Mouse (Mus musculus): ENCODE measurements around the gene Gm20604.

The Gm20604 gene

DNA sequence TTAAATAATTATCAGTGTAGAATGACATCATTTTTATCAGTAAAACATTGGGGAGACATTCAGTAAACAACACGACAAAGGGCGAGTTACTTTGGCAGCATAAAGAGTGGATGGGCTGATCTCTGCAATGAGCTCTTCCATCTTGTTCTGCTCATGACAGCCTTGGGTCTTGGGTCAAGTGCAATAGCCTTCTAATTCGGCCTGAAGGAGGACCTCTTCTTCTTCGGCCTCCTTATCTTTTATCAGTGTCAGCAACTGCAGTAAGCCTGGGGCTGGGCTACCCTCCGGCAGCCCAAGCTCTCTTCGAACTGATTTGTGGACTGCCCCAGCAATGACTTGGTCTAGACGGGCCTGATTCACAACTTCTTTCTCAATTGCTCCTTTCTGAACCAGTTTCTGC lies 16.4 kb downstream of the Gm20604 start:
- no peak for DNase-seq

DNA sequence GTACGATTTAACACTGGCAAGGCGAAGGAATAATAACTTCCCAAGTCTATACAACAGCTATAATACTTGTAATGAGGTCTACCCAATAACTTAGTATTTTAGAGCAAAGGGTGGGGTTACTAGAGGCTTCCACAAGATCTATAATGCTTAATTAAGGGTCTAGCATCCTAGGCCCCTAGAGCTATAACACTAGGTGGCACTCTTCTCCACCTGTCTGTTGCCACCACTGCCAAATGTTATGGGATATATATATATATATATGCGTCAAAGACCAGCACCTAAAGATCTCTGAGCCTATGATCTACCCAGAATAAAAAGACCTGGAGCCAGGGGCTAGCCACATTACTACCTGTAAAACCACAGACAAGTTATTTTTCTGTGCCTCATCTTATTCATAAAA lies 18.2 kb downstream of the Gm20604 start:
- DNase-seq: no peak

DNA sequence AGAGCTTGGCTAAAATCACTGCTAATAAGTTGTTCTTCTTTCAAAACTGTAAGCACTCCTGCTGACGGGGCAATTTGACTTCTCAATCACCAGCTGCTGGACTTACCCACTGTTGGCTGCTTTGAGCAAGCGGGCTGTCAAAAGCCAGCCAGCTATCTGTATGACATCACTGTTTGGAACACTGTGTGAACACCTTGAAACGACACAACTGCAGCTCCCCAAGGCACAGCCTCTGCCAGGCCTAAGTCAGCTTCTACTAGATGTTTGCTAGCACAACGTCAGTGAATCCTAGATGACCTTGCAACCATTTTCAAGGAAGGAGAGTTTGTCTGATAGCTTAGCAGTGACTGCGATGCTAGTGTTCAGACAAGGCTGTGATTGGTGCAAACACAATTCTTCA lies 19.4 kb downstream of the Gm20604 start:
- DNase-seq: no peak

DNA sequence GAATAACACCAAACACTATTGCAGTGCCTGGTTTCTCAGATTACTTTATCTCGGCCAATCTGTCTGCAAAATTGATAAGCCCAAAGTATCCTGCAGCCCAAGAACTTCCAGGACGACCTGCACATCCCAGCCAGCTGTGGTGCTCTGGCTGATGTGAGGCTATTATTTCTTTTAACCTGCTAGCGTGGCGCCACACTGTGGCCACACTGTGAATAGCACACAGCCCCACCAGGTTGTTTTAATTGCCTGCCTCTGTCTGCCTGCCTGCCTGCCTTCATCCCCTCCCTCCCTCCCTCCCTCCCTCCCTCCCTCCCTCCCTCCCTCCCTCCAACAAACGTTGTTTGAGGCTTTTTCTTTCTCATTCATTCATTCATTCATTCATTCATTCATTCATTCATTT lies 25.1 kb downstream of the Gm20604 start:
- no peak for DNase-seq

DNA sequence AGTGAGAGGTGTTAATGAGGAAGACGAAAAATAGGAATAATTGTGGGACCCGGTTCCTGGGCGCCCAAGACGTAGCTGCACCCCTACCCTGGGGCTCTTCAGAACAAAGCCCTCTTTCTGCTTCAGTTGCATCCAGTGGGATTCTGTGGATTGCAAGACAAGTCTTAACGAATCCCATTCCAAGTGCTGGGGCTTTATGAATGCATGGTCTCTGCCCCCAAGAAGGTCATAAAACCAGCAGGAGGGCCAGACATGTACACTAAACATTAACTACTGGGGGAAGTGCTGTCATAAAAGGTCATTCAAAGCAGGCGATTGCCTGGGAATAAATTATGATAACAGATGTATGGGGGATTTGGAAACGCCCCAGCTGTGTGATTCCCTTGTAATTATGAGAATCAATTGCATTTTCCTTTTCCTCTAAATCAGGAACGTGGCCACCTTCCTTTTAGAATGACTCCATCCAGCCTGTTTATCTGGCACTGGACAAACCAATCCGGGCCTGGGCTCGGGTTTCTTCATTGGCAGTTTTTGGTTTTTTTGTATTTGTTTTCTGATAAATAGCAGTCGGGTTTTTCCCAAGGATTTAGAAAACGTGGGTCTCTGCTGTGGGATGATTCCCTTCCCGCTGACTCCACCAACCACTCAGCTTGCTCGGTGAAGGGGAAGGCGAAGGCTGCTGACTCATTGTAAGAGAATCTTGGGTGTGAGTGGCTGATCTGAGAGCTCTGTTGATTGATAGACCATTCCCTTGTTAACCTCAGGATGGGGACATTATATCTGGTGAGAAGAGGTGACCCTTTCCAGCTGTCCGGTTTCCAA lies 27.5 kb downstream of the Gm20604 start:
- no peak for DNase-seq

DNA sequence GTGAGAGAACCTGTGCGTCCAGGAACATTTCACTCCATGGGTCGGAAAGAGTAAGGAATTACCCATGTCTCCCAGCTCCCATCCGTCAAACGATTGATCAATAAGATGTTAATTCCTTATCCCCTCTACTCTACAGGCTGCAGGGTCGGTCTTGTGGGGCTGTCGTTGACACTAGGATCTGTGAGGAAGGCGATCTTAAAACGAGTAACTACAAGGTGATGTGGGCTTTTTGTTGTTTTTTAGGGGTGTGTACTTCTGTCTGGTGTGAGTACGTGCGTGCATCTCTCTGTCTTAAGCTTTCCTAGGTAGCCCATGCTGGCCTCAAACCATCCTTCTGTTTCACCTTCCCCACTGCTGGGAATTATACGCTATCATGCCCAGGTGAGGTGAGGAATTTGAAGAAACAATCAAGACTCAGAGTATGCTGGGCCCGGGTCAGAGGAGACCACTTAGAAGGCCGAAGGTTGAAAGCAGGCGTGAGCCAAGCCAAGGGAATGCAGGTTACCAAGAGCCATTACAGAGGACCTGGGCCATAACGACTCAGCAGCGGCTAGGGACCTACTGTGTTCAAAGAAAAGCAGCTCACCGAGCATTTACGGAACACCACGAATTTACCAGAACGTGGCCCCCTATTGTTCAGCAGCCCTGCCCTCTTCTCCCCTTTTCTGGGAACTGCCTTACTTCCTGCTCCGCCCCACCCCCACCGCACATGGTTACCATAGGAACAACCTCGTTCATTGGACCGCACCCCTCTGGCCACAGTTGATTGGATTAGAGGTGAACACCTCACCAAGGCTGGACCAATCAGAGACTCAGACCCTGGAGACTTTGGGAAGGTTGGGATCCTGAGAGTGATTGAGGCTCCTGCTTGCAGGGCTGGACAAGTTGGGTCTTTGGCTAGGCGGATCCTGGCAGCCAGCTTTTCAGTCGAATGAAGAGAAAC lies 28.3 kb downstream of the Gm20604 start:
- DNase-seq: peak; percentile 68

DNA sequence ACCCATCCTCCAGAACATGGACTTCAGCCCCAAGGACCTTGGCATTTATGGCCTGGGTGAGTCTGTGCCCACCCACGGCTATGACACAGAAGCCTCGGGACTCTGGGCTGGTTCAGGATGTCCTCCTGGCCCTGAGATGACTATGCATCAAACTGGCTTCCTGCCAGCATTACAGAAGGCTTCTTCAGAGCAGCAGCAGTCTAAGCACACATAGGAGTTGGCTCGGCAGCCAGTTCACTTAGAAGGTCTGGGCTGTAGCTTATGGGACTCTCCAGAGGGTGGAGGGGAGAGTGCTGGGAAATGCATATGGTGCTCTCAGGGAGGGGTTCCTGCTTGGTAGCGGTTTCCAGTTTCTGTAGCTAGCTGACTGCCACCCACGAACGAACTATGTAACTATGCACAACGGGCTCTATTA lies 32.7 kb downstream of the Gm20604 start:
- no peak for DNase-seq

DNA sequence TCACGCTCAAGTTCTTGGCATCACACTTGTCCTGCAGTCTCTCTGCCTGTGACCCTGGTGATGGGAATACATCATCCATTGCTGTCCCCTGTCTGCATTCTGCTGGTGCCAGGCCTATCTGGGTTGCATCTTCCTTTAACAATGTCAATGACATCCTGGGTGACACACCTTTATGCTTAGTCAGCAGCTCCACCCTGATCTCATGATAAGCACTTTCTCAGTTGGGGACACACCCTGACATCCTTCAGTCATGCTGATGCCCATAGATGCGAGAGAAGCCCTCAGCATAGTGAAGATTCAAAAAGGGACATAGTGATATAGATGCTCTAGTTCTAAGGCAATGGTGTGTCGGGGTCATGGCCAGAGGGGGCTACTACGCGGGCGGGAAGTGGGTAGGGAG lies 33.3 kb downstream of the Gm20604 start:
- DNase-seq: no peak

DNA sequence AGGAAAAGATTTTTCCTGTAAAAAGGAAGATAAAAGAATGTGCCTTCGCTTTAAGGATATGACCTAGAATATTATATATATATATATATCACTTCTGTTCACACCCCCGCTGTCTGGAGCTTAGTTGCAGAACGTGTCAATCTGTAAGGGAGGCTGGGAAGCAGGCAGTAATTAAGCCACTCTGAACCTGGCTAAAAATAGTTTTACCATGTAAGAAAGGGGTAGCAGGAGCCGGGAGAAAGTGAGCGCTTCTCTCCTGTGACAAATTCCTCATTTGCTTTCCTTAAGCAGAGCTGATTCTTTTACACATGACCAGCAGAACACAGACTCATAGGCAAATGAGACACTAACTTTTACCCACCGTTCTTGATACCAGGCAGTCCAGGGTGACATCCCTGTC lies 34.6 kb downstream of the Gm20604 start:
- DNase-seq: no peak

DNA sequence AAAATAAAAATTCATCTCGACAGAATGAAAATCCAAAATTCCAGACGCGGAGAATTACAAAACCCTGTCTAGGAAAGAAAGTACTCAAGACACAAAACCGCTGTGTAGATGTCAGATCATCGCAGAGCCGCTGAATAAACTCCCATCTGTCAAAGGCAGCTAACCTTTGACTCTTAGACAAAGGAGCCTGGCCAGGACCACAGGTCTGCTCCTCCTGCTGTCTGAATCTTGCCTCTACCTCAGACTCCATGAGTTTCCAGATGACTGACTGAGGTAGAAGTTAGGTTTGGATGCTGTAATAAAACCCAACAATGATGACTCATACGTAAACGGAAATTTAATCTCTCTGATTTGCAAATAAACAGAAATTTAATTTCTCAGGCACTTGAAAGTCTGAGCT lies 35.5 kb downstream of the Gm20604 start:
- DNase-seq: no peak

DNA sequence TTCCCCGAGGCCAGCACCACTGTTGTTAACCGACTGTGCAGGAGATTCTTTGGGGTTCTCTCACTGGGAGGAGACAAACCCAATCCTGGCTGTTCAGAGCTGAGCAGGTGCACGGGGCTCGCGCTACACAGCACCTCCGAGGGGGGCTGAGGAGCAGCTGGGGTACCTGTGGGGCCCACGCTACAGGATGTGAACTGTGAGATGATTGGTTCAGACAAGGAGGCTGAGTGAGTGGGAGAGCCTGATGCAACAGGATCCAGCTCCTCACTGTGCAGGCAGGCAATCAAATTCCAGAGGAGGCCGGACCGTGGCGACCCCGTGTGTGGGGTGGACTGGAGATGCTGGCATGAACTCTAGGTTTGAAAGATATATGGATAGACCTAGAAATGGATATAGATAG lies 36.0 kb downstream of the Gm20604 start:
- DNase-seq: no peak

DNA sequence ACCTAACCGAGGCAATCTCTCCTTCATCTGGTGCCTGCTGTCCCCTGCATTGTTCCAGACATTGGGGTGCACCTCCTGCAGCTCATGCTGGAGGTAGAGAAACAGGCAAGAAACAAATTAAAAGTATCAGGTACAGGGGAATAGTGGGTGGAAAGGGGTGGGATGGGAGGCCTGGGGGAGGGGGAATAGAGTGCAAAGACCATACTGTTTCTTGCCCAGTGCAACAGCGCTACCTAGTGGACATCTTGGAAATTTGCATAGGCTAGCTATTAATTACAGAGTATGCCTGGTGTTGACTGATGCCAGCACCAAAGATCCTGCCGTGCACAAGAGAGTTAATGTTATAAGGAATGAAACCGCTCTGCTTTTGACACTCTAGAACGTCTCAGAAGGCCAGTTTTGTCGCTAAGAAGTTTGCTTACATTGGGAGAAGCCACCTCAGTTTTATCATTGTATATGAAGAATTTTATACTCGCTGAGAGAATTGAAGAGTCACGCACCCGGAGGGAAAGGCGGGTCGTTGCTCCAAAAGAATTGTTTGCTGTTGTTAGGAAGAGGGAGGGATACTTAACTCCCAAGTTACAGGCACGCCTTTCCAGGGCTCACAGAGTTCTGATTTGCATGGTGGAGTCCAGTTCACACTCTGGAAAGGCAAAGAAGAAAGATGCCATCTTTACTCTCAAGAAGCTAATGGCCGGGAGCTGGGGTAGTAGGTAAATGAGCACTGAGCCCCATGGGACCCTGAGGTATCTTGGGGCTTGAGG lies 38.7 kb downstream of the Gm20604 start:
- no peak for DNase-seq

DNA sequence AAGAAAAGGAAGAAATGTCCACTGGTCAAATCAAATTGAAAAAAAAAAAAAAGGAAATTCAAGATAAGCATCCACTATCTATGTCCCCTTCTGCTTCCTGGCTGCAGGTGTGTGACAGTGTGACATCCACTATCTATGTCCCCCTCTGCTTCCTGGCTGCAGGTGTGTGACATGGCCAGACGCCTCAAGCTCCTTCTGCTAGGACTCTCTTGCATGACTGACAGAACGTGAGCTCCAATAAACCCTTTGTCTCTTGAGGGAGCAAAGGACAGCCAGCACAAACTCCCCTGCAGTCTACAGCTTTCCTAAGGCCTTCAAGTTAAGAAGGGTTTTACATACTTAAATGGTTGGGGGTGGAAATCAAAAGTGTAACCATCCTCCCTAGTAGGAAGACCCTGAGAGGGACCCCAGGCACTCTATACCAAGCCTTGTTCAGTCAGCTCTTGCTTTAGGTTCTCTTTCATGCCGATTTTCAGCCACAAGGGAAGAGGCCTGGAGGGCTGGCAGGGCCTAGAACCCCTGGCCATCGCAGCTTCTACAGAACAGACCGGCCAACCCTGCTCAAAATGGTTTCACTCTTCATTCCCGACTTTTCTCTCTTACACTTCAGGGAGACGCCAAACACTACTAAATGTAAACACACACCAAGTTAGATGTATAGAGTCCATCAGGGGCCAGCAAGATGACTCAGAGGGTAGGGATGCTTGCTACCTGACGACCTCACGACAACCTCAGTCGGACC lies 43.6 kb downstream of the Gm20604 start:
- DNase-seq: no peak

DNA sequence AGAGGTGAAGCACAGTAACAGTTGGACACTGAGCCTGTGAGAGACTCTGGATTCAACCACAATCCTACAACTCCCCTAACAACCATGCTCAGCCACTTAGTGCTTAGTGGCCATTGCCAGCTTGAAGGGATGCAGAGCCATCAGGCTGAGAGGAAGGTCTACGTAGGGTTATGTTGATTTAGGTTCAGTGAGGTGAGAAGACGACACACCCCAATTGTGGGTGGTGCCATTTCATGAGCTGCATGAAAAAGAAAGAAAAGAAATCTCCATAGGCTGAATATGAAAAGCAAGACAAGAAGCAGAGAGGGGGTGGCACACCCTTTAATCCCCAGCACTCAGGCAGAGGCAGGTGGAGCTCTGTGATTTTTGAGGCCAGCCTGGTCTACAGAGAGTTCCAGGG lies 44.4 kb downstream of the Gm20604 start:
- no peak for DNase-seq

DNA sequence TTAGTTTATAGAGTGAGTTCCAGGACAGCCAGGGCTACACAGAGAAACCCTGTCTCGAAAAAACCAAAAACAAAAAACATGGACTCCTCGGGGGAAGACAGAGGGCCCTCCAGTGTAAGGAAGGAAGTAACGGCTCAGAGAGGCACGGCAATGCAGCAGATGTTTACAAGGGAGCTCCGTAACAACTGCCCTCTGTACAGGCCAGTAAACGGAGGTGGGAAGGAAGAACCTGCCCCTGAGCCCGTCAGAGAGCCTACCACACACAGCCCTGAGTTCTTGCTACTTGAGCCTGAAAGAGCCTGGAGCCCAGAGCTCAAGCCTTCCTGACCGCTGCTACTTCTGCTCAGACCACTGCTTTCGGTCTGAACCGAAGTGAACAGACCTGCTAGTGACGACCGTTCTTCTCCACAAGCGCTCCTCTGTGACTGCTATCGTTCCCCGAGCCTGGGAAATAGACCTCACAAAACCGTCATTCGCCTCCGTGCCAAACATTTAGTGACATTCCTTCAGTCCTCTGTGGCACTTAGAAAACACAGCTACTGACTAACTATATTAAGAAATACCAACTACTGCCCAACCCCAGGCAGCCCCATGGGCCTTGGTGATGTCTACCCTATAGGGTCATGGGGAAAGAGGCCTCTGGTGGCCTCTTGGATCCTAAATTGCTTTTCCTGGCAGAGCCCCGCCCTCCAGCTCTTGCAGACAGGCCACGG lies 45.2 kb downstream of the Gm20604 start:
- DNase-seq: no peak

DNA sequence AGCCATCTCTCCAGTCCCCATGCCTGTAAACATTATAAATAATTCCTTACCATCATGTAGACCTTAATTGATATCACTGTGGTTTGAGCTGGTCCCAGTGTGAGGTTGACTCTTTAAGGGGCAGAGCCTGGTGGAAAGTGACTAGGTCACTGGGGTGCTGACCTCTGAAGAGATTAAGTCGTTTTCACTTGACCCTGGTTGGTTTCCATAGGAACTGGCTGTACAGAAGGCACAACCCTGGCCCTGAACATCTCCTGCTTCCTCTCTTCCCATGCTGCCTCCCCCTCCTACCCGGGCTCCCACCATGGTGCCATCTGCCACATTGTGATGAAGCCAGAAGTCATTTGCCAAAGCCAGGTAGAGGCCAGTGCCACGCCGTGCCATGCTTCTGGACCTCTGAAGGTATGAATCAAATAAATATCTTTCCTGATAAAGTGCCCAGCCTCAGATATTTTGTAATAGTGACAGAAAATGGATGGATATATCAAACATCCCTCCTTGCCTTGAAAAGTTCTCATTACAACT lies 47.6 kb downstream of the Gm20604 start:
- DNase-seq: peak; percentile 90

DNA sequence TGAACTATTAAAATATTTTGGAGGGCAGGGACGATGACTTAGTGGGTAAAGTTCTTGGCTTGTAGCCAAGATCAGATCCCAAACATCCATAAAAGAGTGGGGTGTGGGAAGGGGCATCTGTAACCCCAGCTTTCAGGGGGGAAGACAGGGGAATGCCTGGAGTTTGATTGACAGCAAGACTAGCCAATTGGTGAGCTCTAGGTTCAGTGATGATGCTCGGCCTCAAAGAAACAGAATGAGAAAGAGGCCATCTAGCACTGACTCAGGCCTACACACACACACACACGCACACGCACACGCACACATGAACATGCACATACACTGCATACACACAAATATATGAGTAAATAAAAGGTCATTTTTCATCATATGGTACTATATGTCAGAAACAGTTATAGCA lies 48.6 kb downstream of the Gm20604 start:
- no peak for DNase-seq

DNA sequence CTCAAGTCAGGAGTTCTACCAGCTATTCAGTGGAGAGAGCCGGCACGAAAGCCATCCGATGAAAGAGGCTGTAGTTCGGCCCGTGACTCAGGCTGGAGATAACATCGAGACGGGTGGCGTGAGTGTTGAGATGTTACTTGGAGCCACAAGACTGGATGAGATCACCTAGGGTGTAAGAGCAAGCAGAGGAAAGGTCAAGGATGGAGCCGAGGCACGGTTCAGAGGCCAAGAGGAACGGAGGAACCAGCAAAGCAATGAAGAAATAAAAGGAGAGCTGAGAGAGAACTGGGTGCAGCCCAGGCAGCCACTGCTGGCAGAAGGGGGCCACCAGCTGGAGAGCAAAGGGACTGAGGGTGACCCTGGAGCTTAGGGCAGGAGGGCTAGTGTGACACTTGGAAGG lies 50.3 kb downstream of the Gm20604 start:
- no peak for DNase-seq

DNA sequence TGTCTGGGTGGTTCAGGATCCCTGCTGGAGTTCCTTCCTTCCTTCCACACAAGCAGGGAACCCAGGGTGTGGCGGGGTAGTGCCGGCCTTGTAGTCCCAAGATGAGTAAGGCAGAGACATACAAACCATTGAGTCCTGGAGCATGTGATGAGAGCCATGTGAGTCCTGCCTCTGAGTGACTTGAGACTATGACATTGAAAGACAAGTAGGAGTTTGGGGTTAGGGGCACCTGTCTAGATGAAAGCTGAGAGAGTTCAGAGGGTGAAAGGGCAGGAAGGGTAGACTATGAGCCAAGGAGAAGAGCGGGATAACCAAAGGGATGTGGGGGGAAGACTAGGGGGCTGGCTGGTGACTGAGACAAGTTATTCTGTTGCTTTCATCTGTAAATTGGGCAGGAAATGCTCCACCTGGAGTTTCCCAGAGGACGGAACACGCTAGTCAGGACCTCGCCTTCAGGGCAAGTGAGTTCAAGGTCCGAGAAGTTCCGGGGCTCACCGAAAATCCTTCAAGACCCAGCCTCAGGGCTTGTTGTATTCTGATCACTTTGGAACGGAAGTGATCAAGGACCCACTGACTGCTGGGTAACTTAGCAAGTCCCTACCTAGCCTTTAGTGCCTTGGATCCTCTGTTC lies 51.5 kb downstream of the Gm20604 start:
- DNase-seq: no peak

DNA sequence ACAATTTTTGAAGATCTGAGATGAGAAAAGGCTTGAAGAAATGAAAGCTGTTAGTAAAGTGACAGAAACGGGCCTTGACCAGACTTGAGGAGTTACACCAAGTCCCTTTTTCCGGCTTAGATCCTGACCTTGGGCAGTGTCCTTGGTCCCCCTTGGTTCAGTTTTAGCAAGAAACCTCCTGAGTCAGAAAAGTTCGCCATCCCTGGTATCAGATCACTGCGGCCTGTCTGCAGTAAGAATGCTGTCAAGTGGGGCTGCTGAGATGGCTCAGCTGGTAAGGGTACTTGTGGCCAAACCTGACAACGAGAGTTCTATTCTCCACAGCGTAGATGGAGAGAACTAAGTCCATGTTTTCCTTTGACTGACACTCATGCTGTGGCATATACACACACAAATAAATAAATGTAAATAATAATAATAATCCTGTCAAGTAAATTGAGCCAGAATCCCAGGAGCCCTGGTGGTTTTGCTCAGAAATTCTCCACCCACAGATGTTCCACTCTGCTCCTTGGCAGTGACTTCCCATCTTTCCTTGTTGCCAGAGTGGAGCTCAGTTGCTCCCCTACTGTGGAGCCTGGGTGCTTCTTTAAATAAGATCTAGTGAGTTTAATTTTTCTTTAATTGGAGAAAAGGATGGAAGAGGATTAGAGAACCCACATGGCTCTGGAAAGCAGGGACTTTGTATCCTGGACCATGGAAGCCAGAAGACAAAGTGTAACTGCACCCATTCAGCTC lies 52.4 kb downstream of the Gm20604 start:
- DNase-seq: no peak
